Mouse (Mus musculus) ovary, postnatal 36 days (tissue): Measurements from ENCODE around the gene Arf3.

ENCODE experiments used
- DNase-seq: peaks from one replicate; pipeline ENCODE4 v3.0.0; 2022; ENCODE audit warnings: low spot score, mixed read lengths

Gene Arf3

GRCm38 (mm10) chr15:98790761-98791160, 27.7 kb upstream of the Arf3 start:
- DNase-seq, result no peak

- DNase-seq, result peak; percentile 58
These were observed 26.9 kb upstream of the Arf3 start, which contains the start of gene Wnt1 for GRCm38 (mm10) chr15:98789661-98790535. Wnt1 (plus strand) TSS chr15:98789857.

GRCm38 (mm10) chr15:98788972-98789660, 26.1 kb upstream of the Arf3 start:
- DNase-seq, result no peak

GRCm38 (mm10) chr15:98787930-98788329, 24.9 kb upstream of the Arf3 start:
- DNase-seq, result no peak

- DNase-seq, result no peak
These were observed 22.7 kb upstream of the Arf3 start for GRCm38 (mm10) chr15:98785744-98786143.

GRCm38 (mm10) chr15:98781166-98781565, 18.2 kb upstream of the Arf3 start:
- no peak for DNase-seq

- no peak for DNase-seq
These were observed 17.6 kb upstream of the Arf3 start for GRCm38 (mm10) chr15:98780573-98780972.

GRCm38 (mm10) chr15:98780075-98780474, 17.1 kb upstream of the Arf3 start:
- no peak for DNase-seq

GRCm38 (mm10) chr15:98778806-98779205, 15.8 kb upstream of the Arf3 start:
- DNase-seq, result no peak

GRCm38 (mm10) chr15:98778191-98778770, 15.3 kb upstream of the Arf3 start:
- no peak for DNase-seq

GRCm38 (mm10) chr15:98777762-98778161, 14.7 kb upstream of the Arf3 start, which contains the start of gene Wnt10b:
Wnt10b (minus strand) TSS chr15:98778150.
- no peak for DNase-seq

GRCm38 (mm10) chr15:98777005-98777616, 14.1 kb upstream of the Arf3 start:
- DNase-seq, result no peak

GRCm38 (mm10) chr15:98776280-98777004, 13.4 kb upstream of the Arf3 start:
- DNase-seq, result no peak

GRCm38 (mm10) chr15:98775533-98775932, 12.5 kb upstream of the Arf3 start:
- no peak for DNase-seq

- DNase-seq, result no peak
These were observed 11.1 kb upstream of the Arf3 start for GRCm38 (mm10) chr15:98774096-98774495.

GRCm38 (mm10) chr15:98772511-98773211, 9.6 kb upstream of the Arf3 start:
- no peak for DNase-seq

GRCm38 (mm10) chr15:98771813-98772425, 8.9 kb upstream of the Arf3 start:
- DNase-seq, result no peak

GRCm38 (mm10) chr15:98768259-98768658, 5.2 kb upstream of the Arf3 start:
- DNase-seq, result no peak

GRCm38 (mm10) chr15:98765929-98766328, 2.9 kb upstream of the Arf3 start:
- no peak for DNase-seq

- peak; percentile 81 for DNase-seq
These were observed 803 bp downstream of the Arf3 start for GRCm38 (mm10) chr15:98762201-98762621.
